Mouse (Mus musculus) intestine, postnatal 0 days (tissue): Measurements from ENCODE around the gene Icam1. TPM values are rescaled to one million over a fixed set of nuclear protein-coding genes. Genes with fewer than 3 reads are reported as not detected.
"Not testable (repeated sequence)": the region's sequence is repeated elsewhere in the genome, so short reads cannot be mapped to it uniquely, and the experiment has no call there.

Experiments used
- ATAC-seq: fragments of 200-750 bp; cut with Nextera tagmentation; 2 replicates; pipeline ENCODE4 v1.8.0; 2017; ENCODE audit warnings: mild to moderate bottlenecking, moderate TSS enrichment, moderate library complexity
- H3K27ac ChIP-seq: fragments of 300-500 bp; sonication (generic); 2 replicates; pipeline ENCODE4 v1.5.1; 2014; ENCODE audit warnings: mild to moderate bottlenecking, low read depth, low read length, moderate library complexity
- H3K27me3 ChIP-seq: fragments of 300-500 bp; sonication (generic); replicated peaks from 2 replicates; pipeline ENCODE4 v1.6.1; 2014; ENCODE audit warnings: low read length, mixed read lengths; ENCODE audit not compliant: control insufficient read depth, insufficient read depth
- H3K36me3 ChIP-seq: fragments of 300-500 bp; sonication (generic); 2 replicates; pipeline ENCODE4 v1.6.1; 2014; ENCODE audit warnings: mild to moderate bottlenecking, moderate library complexity; ENCODE audit not compliant: control insufficient read depth, insufficient read depth
- H3K4me1 ChIP-seq: fragments of 300-500 bp; sonication (generic); replicated peaks from 2 replicates; pipeline ENCODE4 v1.6.1; 2014; ENCODE audit warnings: antibody characterized with exemption, low read length, mixed read lengths; ENCODE audit not compliant: control insufficient read depth, insufficient read depth
- H3K4me2 ChIP-seq: fragments of 300-500 bp; sonication (generic); replicated peaks from 2 replicates; pipeline ENCODE4 v1.6.1; 2014; ENCODE audit warnings: low read depth, mild to moderate bottlenecking, moderate library complexity
- H3K4me3 ChIP-seq: fragments of 300-500 bp; sonication (generic); 2 replicates; pipeline ENCODE4 v1.5.1; 2014; ENCODE audit warnings: low read depth, low read length
- H3K9ac ChIP-seq: fragments of 300-500 bp; sonication (generic); 2 replicates; pipeline ENCODE4 v1.6.1; 2014; ENCODE audit warnings: mild to moderate bottlenecking, low read depth, low read length
- H3K9me3 ChIP-seq: fragments of 300-500 bp; sonication (generic); 2 replicates; pipeline ENCODE4 v1.6.1; 2016; ENCODE audit warnings: mixed run types; ENCODE audit not compliant: control insufficient read depth
- CTCF ChIP-seq: sonication (generic); IDR thresholded peaks from 2 replicates; pipeline ENCODE4 v1.5.1; 2016; ENCODE audit warnings: low read depth, mild to moderate bottlenecking, control low read depth, antibody characterized with exemption, moderate library complexity
- WGBS: fragments of 180-500 bp; shearing (Covaris S2); extraction: QIAGEN DNeasy Blood & Tissue Kit; methylation state at CpG from one replicate; pipeline ENCODE4 v1.1.7; 2014; 5-methylcytosine and 5-hydroxymethylcytosine counted together
- polyA plus RNA-seq: library from polyadenylated mRNA; unstranded; fragments of >200 nt; fragmentation: Nextera tagmentation; extraction: Ambion mirVana; gene quantifications from 2 replicates; pipeline ENCODE4 v1.2.1, GENCODE M21; 2015

Icam1 gene
- polyA plus RNA-seq, 1 experiment from 2014 or later, result 10.2 TPM

GRCm38 (mm10) chr9:20990861-20991260, 24.9 kb upstream of the Icam1 start:
- no peak for TF ChIP-seq CTCF
- WGBS, result 8% methylated on average over 10 of the region's 10 CpGs
- H3K4me1 ChIP-seq, result no peaks in the 10 kb centered on the region
- no peak overlapping the region for H3K9ac ChIP-seq
- peak overlapping the region; percentile 33 for H3K4me2 ChIP-seq
- H3K27ac ChIP-seq, result no peak overlapping the region
- H3K4me3 ChIP-seq, result no peak overlapping the region
- H3K36me3 ChIP-seq, result no peaks in the 10 kb centered on the region
- ATAC-seq, result no peak
- H3K27me3 ChIP-seq, result no peaks in the 10 kb centered on the region
- no peaks in the 10 kb centered on the region for H3K9me3 ChIP-seq

GRCm38 (mm10) chr9:20991587-20991986, 24.2 kb upstream of the Icam1 start:
- H3K9ac ChIP-seq, result no peak overlapping the region
- H3K4me3 ChIP-seq, result no peak overlapping the region
- ATAC-seq, result no peak
- H3K27me3 ChIP-seq, result no peaks in the 10 kb centered on the region
- H3K4me2 ChIP-seq, result no peak overlapping the region
- 96% methylated on average over 4 of the region's 4 CpGs for WGBS
- H3K36me3 ChIP-seq, result no peaks in the 10 kb centered on the region
- no peaks in the 10 kb centered on the region for H3K4me1 ChIP-seq
- no peaks in the 10 kb centered on the region for H3K9me3 ChIP-seq
- TF ChIP-seq CTCF, result no peak
- H3K27ac ChIP-seq, result no peak overlapping the region

- no peaks in the 10 kb centered on the region for H3K4me1 ChIP-seq
- H3K36me3 ChIP-seq, result no peaks in the 10 kb centered on the region
- H3K4me2 ChIP-seq, result no peak overlapping the region
- H3K9ac ChIP-seq, result no peak overlapping the region
- no peak overlapping the region for H3K27ac ChIP-seq
- TF ChIP-seq CTCF, result no peak
- no peaks in the 10 kb centered on the region for H3K9me3 ChIP-seq
- peak; percentile 55 for ATAC-seq
- no peaks in the 10 kb centered on the region for H3K27me3 ChIP-seq
- no peak overlapping the region for H3K4me3 ChIP-seq
- WGBS, result 14% methylated on average over 5 of the region's 5 CpGs
Measured at GRCm38 (mm10) chr9:20993165-20993898, 22.5 kb upstream of the Icam1 start.

DNA sequence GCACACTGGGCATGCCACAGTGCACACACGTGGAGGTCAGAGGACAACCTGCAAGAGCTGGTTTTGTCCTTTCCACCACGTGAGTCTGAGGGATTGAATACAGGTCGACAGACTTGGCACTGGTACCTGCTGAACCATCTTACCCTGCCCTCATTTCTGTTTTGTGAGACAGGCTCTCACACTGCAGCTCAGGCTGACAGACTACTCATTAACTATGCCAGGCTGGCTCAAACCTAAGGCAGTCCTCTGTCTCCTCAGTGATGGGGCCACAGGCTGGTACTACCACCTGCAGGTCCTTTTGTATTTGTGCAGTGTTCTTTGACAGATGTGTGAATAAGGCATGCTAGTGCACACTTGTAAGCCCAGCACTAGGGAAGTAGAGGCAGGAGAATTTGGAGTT, 20.7 kb upstream of the Icam1 start:
- H3K4me1 ChIP-seq, result no peaks in the 10 kb centered on the region
- H3K4me2 ChIP-seq, result no peak overlapping the region
- H3K27ac ChIP-seq, result no peak overlapping the region
- H3K36me3 ChIP-seq, result no peaks in the 10 kb centered on the region
- peak; percentile 31; the same call in 1 of the 2 replicates for TF ChIP-seq CTCF
- no peak for ATAC-seq
- H3K27me3 ChIP-seq, result no peaks in the 10 kb centered on the region
- H3K4me3 ChIP-seq, result no peak overlapping the region
- no peaks in the 10 kb centered on the region for H3K9me3 ChIP-seq
- WGBS, result 65% methylated on average over 3 of the region's 3 CpGs
- no peak overlapping the region for H3K9ac ChIP-seq

- Histone ChIP-seq H3K36me3 (no peaks in the 10 kb centered on the region), H3K9me3 (no peaks in the 10 kb centered on the region), H3K4me3 (no peak overlapping the region), H3K9ac (no peak overlapping the region), H3K4me2 (no peak overlapping the region), H3K27ac (no peak overlapping the region), H3K27me3 (no peaks in the 10 kb centered on the region), H3K4me1 (no peaks in the 10 kb centered on the region)
- TF ChIP-seq CTCF, result no peak
- ATAC-seq, result no peak
- 87% methylated on average over 8 of the region's 8 CpGs for WGBS
Measured at GRCm38 (mm10) chr9:20997065-20997464, 18.7 kb upstream of the Icam1 start.

DNA sequence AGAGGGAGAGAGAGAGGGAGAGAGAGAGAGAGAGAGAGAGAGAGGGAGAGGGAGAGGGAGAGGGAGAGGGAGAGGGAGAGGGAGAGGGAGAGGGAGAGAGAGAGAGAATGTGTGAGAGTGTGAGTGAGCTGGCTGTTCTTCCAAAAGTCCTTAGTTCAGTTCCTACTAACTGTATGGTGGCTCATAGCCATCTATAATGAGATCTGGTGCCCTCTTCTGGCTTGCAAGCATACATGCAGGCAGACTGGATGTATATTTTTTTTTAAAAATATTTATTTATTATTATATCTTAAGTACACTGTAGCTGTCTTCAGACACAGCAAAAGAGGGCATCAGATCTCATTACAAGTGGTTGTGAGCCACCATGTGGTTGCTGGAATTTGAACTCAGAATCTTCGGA, 17.4 kb upstream of the Icam1 start:
- not testable (repeated sequence) for H3K4me2 ChIP-seq
- TF ChIP-seq CTCF, result peak; percentile 72
- WGBS, result 85% methylated on average over 1 of the region's 1 CpGs

More for the DNA sequence above, 17.4 kb upstream of the Icam1 start:
- not testable (repeated sequence) for H3K27ac ChIP-seq, H3K4me3 ChIP-seq, H3K27me3 ChIP-seq, H3K9ac ChIP-seq, ATAC-seq, H3K9me3 ChIP-seq, H3K4me1 ChIP-seq, H3K36me3 ChIP-seq
